Mouse (Mus musculus): Measurements from ENCODE around the gene Cfap221. TPM values are rescaled to one million over a fixed set of nuclear protein-coding genes. Genes with fewer than 3 reads are reported as not detected.
A peak's percentile ranks its signal among the peaks of the same experiment; 100 is the strongest.

Gene Cfap221
- polyA plus RNA-seq, 1 experiment from 2014 or later: 0.26 TPM

GRCm38 (mm10) chr1:119931421-119932150 is 65.4 kb downstream of the Cfap221 start:
- ATAC-seq (ENCODE audit: low FRiP score): no peak
- no peak overlapping the region for H3K9ac ChIP-seq (replicated peaks)
- H3K9me3 ChIP-seq (replicated peaks): no peaks in the 10 kb centered on the region
- H3K27me3 ChIP-seq (replicated peaks): no peaks in the 10 kb centered on the region
- WGBS: 75% methylated on average over 4 of the region's 4 CpGs
- no peak overlapping the region for H3K27ac ChIP-seq (replicated peaks)
- H3K4me1 ChIP-seq: no peaks in the 10 kb centered on the region
- H3K4me2 ChIP-seq: no peak overlapping the region
- no peaks in the 10 kb centered on the region for H3K36me3 ChIP-seq
- H3K4me3 ChIP-seq (replicated peaks): no peak overlapping the region

GRCm38 (mm10) chr1:119929715-119930114 is 67.3 kb downstream of the Cfap221 start:
- no peak overlapping the region for H3K9ac ChIP-seq (replicated peaks)
- no peak for ATAC-seq (ENCODE audit: low FRiP score)
- H3K9me3 ChIP-seq (replicated peaks): no peaks in the 10 kb centered on the region
- H3K27me3 ChIP-seq (replicated peaks): no peaks in the 10 kb centered on the region
- H3K4me2 ChIP-seq: no peak overlapping the region
- no peak overlapping the region for H3K27ac ChIP-seq (replicated peaks)
- no peaks in the 10 kb centered on the region for H3K4me1 ChIP-seq
- WGBS: 78% methylated on average over 1 of the region's 1 CpGs
- no peaks in the 10 kb centered on the region for H3K36me3 ChIP-seq
- no peak overlapping the region for H3K4me3 ChIP-seq (replicated peaks)

- Histone ChIP-seq H3K4me1 (no peaks in the 10 kb centered on the region), H3K9ac (replicated peaks) (no peak overlapping the region), H3K36me3 (no peaks in the 10 kb centered on the region), H3K4me2 (no peak overlapping the region), H3K4me3 (replicated peaks) (no peak overlapping the region), H3K9me3 (replicated peaks) (no peaks in the 10 kb centered on the region), H3K27ac (replicated peaks) (no peak overlapping the region), H3K27me3 (replicated peaks) (no peaks in the 10 kb centered on the region)
- no peak for ATAC-seq (ENCODE audit: low FRiP score)
- WGBS: 64% methylated on average over 4 of the region's 4 CpGs
These were observed 77.7 kb downstream of the Cfap221 start for GRCm38 (mm10) chr1:119919299-119919698.

- Histone ChIP-seq H3K4me3 (replicated peaks) (no peak overlapping the region), H3K27ac (replicated peaks) (no peak overlapping the region), H3K36me3 (no peaks in the 10 kb centered on the region), H3K9ac (replicated peaks) (no peak overlapping the region), H3K4me2 (no peak overlapping the region), H3K4me1 (peaks cover 13% of the 10 kb centered on the region), H3K9me3 (replicated peaks) (no peaks in the 10 kb centered on the region), H3K27me3 (replicated peaks) (no peaks in the 10 kb centered on the region)
- no peak for ATAC-seq (ENCODE audit: low FRiP score)
- WGBS: 90% methylated on average over 5 of the region's 5 CpGs
These were observed 80.1 kb downstream of the Cfap221 start for GRCm38 (mm10) chr1:119916823-119917371.

GRCm38 (mm10) chr1:119912953-119913814 is 83.8 kb downstream of the Cfap221 start, which contains the start of gene Tmem177:
Tmem177 (minus strand) TSS chr1:119913208.
- peak within 1 kb of the TSS; percentile 68 for H3K27ac ChIP-seq (replicated peaks)
- peak; percentile 98 for ATAC-seq (ENCODE audit: low FRiP score)
- no peaks in the 10 kb centered on the region for H3K9me3 ChIP-seq (replicated peaks)
- 12% methylated on average over 42 of the region's 42 CpGs for WGBS
- H3K4me3 ChIP-seq (replicated peaks): peak within 1 kb of the TSS; percentile 58
- peak within 1 kb of the TSS; percentile 63 for H3K4me2 ChIP-seq
- H3K36me3 ChIP-seq: 0 out of 2 replicates have a peak, but pooled peaks cover 3% of the 10 kb centered on the region
- H3K27me3 ChIP-seq (replicated peaks): no peaks in the 10 kb centered on the region
- peaks cover 19% of the 10 kb centered on the region for H3K4me1 ChIP-seq
- H3K9ac ChIP-seq (replicated peaks): peak within 1 kb of the TSS; percentile 55

- Histone ChIP-seq H3K4me3 (replicated peaks) (no peak overlapping the region), H3K27ac (replicated peaks) (no peak overlapping the region), H3K36me3 (0 out of 2 replicates have a peak, but pooled peaks cover 3% of the 10 kb centered on the region), H3K9me3 (replicated peaks) (no peaks in the 10 kb centered on the region), H3K4me1 (peaks cover 22% of the 10 kb centered on the region), H3K9ac (replicated peaks) (no peak overlapping the region), H3K27me3 (replicated peaks) (no peaks in the 10 kb centered on the region), H3K4me2 (no peak overlapping the region)
- 51% methylated on average over 2 of the region's 2 CpGs for WGBS
- ATAC-seq (ENCODE audit: low FRiP score): no peak
These were observed 89.8 kb downstream of the Cfap221 start for GRCm38 (mm10) chr1:119907206-119907748.

GRCm38 (mm10) chr1:119903231-119903620 is 93.8 kb downstream of the Cfap221 start:
- H3K9me3 ChIP-seq (replicated peaks): no peaks in the 10 kb centered on the region
- peak; percentile 45; the same call in 1 of the 2 replicates for ATAC-seq (ENCODE audit: low FRiP score)
- H3K27ac ChIP-seq (replicated peaks): peak overlapping the region; percentile 56

GRCm38 (mm10) chr1:119902551-119903230 is 94.3 kb downstream of the Cfap221 start:
- H3K27me3 ChIP-seq (replicated peaks): no peaks in the 10 kb centered on the region
- 24% methylated on average over 8 of the region's 8 CpGs for WGBS
- H3K9ac ChIP-seq (replicated peaks): no peak overlapping the region
- no peak overlapping the region for H3K4me3 ChIP-seq (replicated peaks)
- peak overlapping the region; percentile 56 for H3K27ac ChIP-seq (replicated peaks)
- peaks cover 20% of the 10 kb centered on the region; the same call in 1 of the 2 replicates for H3K4me1 ChIP-seq
- peak; percentile 45 for ATAC-seq (ENCODE audit: low FRiP score)
- no peaks in the 10 kb centered on the region for H3K9me3 ChIP-seq (replicated peaks)
- H3K36me3 ChIP-seq: no peaks in the 10 kb centered on the region
- H3K4me2 ChIP-seq: no peak overlapping the region

More at GRCm38 (mm10) chr1:119903231-119903620, 93.8 kb downstream of the Cfap221 start:
- Histone ChIP-seq H3K4me3 (replicated peaks) (no peak overlapping the region), H3K9ac (replicated peaks) (no peak overlapping the region), H3K4me2 (no peak overlapping the region), H3K27me3 (replicated peaks) (no peaks in the 10 kb centered on the region), H3K4me1 (peaks cover 20% of the 10 kb centered on the region; the same call in 1 of the 2 replicates), H3K36me3 (no peaks in the 10 kb centered on the region)
- WGBS: 30% methylated on average over 6 of the region's 6 CpGs

GRCm38 (mm10) chr1:119899195-119900123 is 97.6 kb downstream of the Cfap221 start:
- Histone ChIP-seq H3K27me3 (replicated peaks) (no peaks in the 10 kb centered on the region), H3K4me2 (no peak overlapping the region), H3K9me3 (replicated peaks) (no peaks in the 10 kb centered on the region), H3K9ac (replicated peaks) (no peak overlapping the region), H3K27ac (replicated peaks) (peak overlapping the region; percentile 24; the same call in 1 of the 2 replicates), H3K36me3 (no peaks in the 10 kb centered on the region), H3K4me3 (replicated peaks) (no peak overlapping the region), H3K4me1 (peaks cover 26% of the 10 kb centered on the region; the same call in 1 of the 2 replicates)
- 69% methylated on average over 11 of the region's 11 CpGs for WGBS
- peak; percentile 82 for ATAC-seq (ENCODE audit: low FRiP score)

- WGBS: 31% methylated on average over 6 of the region's 6 CpGs
- H3K27me3 ChIP-seq (replicated peaks): no peaks in the 10 kb centered on the region
- no peak for ATAC-seq (ENCODE audit: low FRiP score)
These were observed 102.1 kb downstream of the Cfap221 start for GRCm38 (mm10) chr1:119894936-119895335.

More at GRCm38 (mm10) chr1:119894936-119895335, 102.1 kb downstream of the Cfap221 start:
- 0 out of 2 replicates have a peak, but pooled peaks cover 12% of the 10 kb centered on the region for H3K4me1 ChIP-seq
- no peaks in the 10 kb centered on the region for H3K9me3 ChIP-seq (replicated peaks)
- H3K4me2 ChIP-seq: no peak overlapping the region
- H3K27ac ChIP-seq (replicated peaks): no peak overlapping the region
- no peaks in the 10 kb centered on the region for H3K36me3 ChIP-seq
- no peak overlapping the region for H3K4me3 ChIP-seq (replicated peaks)
- no peak overlapping the region for H3K9ac ChIP-seq (replicated peaks)
